Mouse (Mus musculus) midbrain, embryonic 12.5 days (tissue): ENCODE measurements around the gene Tmed11. TPM values are rescaled to one million over a fixed set of nuclear protein-coding genes. Genes with fewer than 3 reads are reported as not detected.
"Not testable (repeated sequence)": the region's sequence is repeated elsewhere in the genome, so short reads cannot be mapped to it uniquely, and the experiment has no call there.

Experiments
- ATAC-seq: fragments of 200-750 bp; cut with Nextera tagmentation; 2 replicates; pipeline ENCODE4 v1.8.0; 2017; ENCODE audit warnings: low read depth, moderate TSS enrichment, moderate library complexity; ENCODE audit not compliant: low FRiP score
- H3K27ac ChIP-seq: fragments of 300-500 bp; sonication (generic); replicated peaks from 2 replicates; pipeline ENCODE4 v1.5.1; 2016; ENCODE audit warnings: mild to moderate bottlenecking
- H3K27me3 ChIP-seq: fragments of 300-500 bp; sonication (generic); 2 replicates; pipeline ENCODE4 v1.6.1; 2016; ENCODE audit warnings: mild to moderate bottlenecking
- H3K36me3 ChIP-seq: fragments of 300-500 bp; sonication (generic); 2 replicates; pipeline ENCODE4 v1.6.1; 2016
- H3K4me1 ChIP-seq: fragments of 300-500 bp; sonication (generic); 2 replicates; pipeline ENCODE4 v1.6.1; 2016
- H3K4me2 ChIP-seq: fragments of 300-500 bp; sonication (generic); replicated peaks from 2 replicates; pipeline ENCODE4 v1.6.1; 2016; ENCODE audit warnings: mild to moderate bottlenecking, moderate library complexity
- H3K4me3 ChIP-seq: fragments of 300-500 bp; sonication (generic); 2 replicates; pipeline ENCODE4 v1.5.1; 2016; ENCODE audit warnings: mild to moderate bottlenecking
- H3K9ac ChIP-seq: fragments of 300-500 bp; sonication (generic); replicated peaks from 2 replicates; pipeline ENCODE4 v1.6.1; 2016; ENCODE audit warnings: mild to moderate bottlenecking, moderate library complexity
- H3K9me3 ChIP-seq: fragments of 300-500 bp; sonication (generic); 2 replicates; pipeline ENCODE4 v1.6.1; 2016; ENCODE audit warnings: mild to moderate bottlenecking
- WGBS: fragments of 180-500 bp; shearing (Covaris S2); methylation state at CpG from one replicate; pipeline ENCODE4 v1.1.7; 2016; 5-methylcytosine and 5-hydroxymethylcytosine counted together
- polyA plus RNA-seq: library from polyadenylated mRNA; unstranded; fragments of >200 nt; fragmentation: Nextera tagmentation; extraction: Ambion mirVana; gene quantifications from 2 replicates; pipeline ENCODE4 v1.2.1, GENCODE M21; 2016

The Tmed11 gene
- not detected in 2 replicates for polyA plus RNA-seq

DNA sequence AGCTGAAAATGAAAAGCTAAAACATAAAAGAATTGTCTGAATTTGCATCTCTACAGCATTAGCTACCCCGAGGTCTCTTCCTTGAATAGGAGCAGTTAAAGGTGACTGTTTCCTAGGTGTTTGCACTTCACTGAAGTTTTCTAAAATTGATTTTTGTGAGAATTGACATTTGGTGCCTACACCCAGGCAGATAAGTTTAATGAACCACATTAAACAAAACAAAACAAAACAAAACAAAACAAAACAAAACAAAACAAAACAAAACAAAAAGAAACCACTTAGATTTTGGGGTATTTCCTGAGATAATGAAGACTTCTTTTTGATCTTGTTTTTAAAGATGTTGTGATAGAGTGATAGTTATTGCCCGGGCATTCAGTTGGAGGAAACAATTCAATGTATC is at the start of gene Tmed11:
Gene Tmed11 (minus strand): TSS at position 101 of the 400 bp plus-strand sequence.
- not testable (repeated sequence) for ATAC-seq, H3K27ac ChIP-seq, H3K4me1 ChIP-seq, H3K9me3 ChIP-seq, H3K4me3 ChIP-seq, H3K36me3 ChIP-seq, H3K9ac ChIP-seq, H3K27me3 ChIP-seq, H3K4me2 ChIP-seq
- WGBS = 58% methylated on average over 2 of the region's 2 CpGs

DNA sequence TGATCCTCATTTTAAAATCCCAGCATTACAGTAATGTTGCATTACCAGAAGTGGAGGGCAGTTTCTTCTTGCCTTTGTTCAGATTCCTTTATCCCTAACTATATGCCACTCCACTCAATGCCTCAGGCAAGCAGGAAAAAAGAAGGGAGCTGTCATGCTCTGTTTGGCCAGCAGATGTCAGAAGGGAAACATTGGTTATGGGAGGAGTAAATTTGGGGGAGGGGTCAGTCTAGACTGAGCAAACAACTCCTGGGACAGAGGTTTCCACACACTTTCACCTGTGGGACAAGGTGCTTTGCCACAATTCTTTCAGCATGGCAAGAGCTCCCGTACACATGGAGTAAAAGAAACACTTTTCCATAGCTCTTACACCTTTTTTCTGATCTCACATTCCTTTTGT is 41.0 kb upstream of the Tmed11 start:
- no peak overlapping the region for H3K27ac ChIP-seq
- no peak overlapping the region for H3K4me3 ChIP-seq
- H3K4me1 ChIP-seq = no peaks in the 10 kb centered on the region
- no peaks in the 10 kb centered on the region for H3K9me3 ChIP-seq
- H3K4me2 ChIP-seq = no peak overlapping the region
- 75% methylated on average over 1 of the region's 1 CpGs for WGBS
- H3K27me3 ChIP-seq = no peaks in the 10 kb centered on the region
- ATAC-seq = no peak
- H3K9ac ChIP-seq = no peak overlapping the region
- no peaks in the 10 kb centered on the region for H3K36me3 ChIP-seq

DNA sequence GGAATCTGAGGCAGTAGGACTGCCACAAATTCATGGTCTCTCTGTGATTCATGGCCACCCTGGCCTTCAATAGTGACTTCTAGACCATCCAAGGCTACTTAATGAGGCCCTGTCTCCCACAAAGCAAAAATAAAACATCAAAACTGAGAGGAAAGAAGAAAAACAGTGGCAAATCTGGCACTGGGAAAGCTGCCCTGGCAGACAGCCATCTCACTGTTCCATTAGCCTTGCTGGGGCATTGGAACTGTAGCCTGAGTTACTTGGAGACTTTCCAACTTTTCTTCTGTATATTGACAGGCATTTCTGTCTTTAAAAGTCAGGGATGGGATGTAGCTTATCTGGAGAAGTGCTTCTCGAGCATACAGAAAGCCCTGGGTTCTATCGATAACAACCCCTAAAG is 28.1 kb upstream of the Tmed11 start:
- ATAC-seq = no peak
- H3K4me3 ChIP-seq = no peak overlapping the region
- H3K4me1 ChIP-seq = no peaks in the 10 kb centered on the region
- H3K27me3 ChIP-seq = no peaks in the 10 kb centered on the region
- no peaks in the 10 kb centered on the region for H3K36me3 ChIP-seq
- no peak overlapping the region for H3K27ac ChIP-seq
- H3K9me3 ChIP-seq = no peaks in the 10 kb centered on the region
- 83% methylated on average over 2 of the region's 2 CpGs for WGBS
- no peak overlapping the region for H3K9ac ChIP-seq
- no peak overlapping the region for H3K4me2 ChIP-seq

DNA sequence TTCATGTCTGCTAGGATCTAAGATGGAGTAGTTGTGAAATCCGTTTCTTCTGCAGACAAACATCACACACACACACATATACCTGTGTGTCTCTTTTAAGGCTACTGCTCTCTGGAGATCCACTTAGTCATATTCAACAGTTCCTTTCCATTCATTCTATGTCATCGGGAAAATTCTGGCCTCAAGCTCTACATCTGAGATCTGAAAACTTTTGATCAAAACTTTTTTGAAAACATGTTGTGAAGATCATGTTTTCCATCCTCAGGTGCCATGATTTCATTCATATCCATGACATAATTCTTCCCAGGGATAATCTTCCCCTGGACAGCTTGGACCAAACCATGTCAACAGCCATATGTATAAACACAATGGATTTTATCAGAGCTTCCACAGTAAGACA is 13.6 kb upstream of the Tmed11 start, which contains the start of gene Vmn2r8:
Gene Vmn2r8 (minus strand): TSS at position 101 of the 400 bp plus-strand sequence.
- not testable (repeated sequence) for ATAC-seq, H3K27me3 ChIP-seq, H3K9me3 ChIP-seq, H3K27ac ChIP-seq, H3K9ac ChIP-seq, H3K4me2 ChIP-seq, H3K4me1 ChIP-seq, H3K4me3 ChIP-seq, H3K36me3 ChIP-seq
- WGBS = 76% methylated on average over 2 of the region's 2 CpGs

DNA sequence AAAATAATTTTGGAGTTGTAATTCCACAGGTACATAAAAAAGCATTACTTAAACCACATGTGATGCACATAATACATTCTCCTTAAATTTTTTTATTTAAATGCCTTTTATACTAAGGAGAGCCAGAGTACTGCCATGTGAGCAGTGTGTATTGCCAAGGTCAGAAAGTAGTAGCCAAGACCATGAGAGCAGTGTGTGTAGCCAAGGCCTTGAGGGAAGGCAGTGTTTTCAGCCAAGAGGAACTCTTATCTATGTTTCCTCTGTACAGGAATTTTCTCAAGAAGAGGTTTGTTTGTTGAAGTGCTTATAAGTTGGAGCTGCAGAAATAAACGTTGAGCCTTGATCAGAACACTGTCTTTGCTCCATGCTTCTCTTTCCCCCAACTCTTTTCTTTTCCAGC is 8.5 kb upstream of the Tmed11 start:
- no peak overlapping the region for H3K9ac ChIP-seq
- WGBS = 48% methylated on average over 1 of the region's 1 CpGs
- H3K4me2 ChIP-seq = no peak overlapping the region
- no peaks in the 10 kb centered on the region for H3K36me3 ChIP-seq
- no peaks in the 10 kb centered on the region for H3K4me1 ChIP-seq
- no peaks in the 10 kb centered on the region for H3K27me3 ChIP-seq
- H3K27ac ChIP-seq = no peak overlapping the region
- no peak for ATAC-seq
- H3K4me3 ChIP-seq = no peak overlapping the region
- H3K9me3 ChIP-seq = no peaks in the 10 kb centered on the region

- WGBS = 34% methylated on average over 1 of the region's 1 CpGs
- not testable (repeated sequence) for ATAC-seq, H3K4me1 ChIP-seq
Observed at GRCm38 (mm10) chr5:108790385-108790784, 4.8 kb downstream of the Tmed11 start.

DNA sequence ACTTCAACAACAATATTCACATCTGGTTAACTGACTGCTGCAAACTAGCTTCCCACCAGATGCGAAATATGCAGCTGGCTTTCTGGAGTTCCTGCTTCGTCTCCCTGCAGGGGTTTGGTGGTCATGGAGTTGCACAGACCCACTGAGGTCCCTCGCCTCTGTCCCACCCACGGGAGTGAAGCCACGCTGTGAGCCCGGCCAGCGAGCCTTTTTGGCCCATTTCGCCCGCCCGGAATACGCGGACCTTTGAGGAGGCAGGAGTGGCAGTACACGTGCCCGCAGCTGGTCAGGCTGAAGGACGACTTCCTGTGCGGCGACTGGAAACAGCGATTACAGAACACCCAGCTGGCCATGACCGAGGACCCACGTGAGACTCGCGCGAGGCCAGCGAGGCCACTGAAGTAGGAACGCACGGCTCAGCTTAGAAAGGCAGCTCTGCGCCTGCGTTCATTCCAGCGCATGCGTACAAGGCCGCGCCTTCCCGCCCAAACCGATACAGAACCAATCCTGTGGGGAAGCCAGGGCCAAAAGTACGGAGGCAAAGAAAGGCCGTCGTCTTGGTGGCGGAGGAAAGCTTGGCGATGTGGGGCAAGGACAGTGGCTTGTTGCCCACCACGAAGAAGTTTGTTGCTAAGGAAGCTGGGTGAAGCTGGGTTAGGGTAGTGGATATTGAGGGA is 20.4 kb downstream of the Tmed11 start, which contains the start of gene Rnf212:
Gene Rnf212 (minus strand): TSS at position 353 of the 677 bp plus-strand sequence.
- H3K27ac ChIP-seq = no peak within 1 kb of the TSS
- no peaks in the 10 kb centered on the region for H3K27me3 ChIP-seq
- H3K4me2 ChIP-seq = no peak within 1 kb of the TSS
- H3K9ac ChIP-seq = no peak within 1 kb of the TSS
- no peak for ATAC-seq
- WGBS = 80% methylated on average over 40 of the region's 40 CpGs
- H3K9me3 ChIP-seq = no peaks in the 10 kb centered on the region
- no peaks in the 10 kb centered on the region for H3K4me1 ChIP-seq
- no peak within 1 kb of the TSS for H3K4me3 ChIP-seq
- no peaks in the 10 kb centered on the region for H3K36me3 ChIP-seq

More at GRCm38 (mm10) chr5:108790385-108790784, 4.8 kb downstream of the Tmed11 start:
- H3K4me2 ChIP-seq, H3K36me3 ChIP-seq, H3K9ac ChIP-seq, H3K9me3 ChIP-seq, H3K27ac ChIP-seq, H3K27me3 ChIP-seq, H3K4me3 ChIP-seq: not testable (repeated sequence)

DNA sequence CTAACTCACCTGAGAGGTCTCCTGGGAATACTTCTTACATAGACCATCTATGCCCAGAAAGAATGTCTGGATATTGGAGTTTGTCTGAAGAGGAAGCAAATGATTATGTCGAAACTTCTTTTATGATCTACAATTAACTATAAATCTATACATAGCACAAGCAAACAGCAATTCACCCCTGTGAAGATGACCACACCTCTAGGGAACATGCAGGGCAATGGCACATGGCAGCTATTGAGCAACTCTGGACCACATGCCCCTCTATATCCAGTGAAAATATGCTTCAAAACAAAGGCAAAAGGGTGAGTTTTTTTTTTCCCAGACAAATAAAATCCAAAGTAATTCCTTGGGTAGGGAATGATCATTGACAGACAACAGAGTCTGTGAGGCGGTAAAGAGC is 35.2 kb downstream of the Tmed11 start:
- WGBS = 93% methylated on average over 2 of the region's 2 CpGs
- Histone ChIP-seq H3K27me3 (no peaks in the 10 kb centered on the region), H3K27ac (no peak overlapping the region), H3K9me3 (no peaks in the 10 kb centered on the region), H3K4me1 (no peaks in the 10 kb centered on the region), H3K36me3 (no peaks in the 10 kb centered on the region), H3K4me3 (no peak overlapping the region), H3K4me2 (no peak overlapping the region), H3K9ac (no peak overlapping the region)
- no peak for ATAC-seq

- no peaks in the 10 kb centered on the region for H3K27me3 ChIP-seq
- no peaks in the 10 kb centered on the region for H3K4me1 ChIP-seq
- ATAC-seq = no peak
- H3K27ac ChIP-seq = no peak overlapping the region
- no peaks in the 10 kb centered on the region for H3K9me3 ChIP-seq
- no peak overlapping the region for H3K9ac ChIP-seq
- no peak overlapping the region for H3K4me3 ChIP-seq
- H3K4me2 ChIP-seq = no peak overlapping the region
- H3K36me3 ChIP-seq = no peaks in the 10 kb centered on the region
- WGBS = 69% methylated on average over 3 of the region's 3 CpGs
Observed at GRCm38 (mm10) chr5:108758396-108758795, 36.8 kb downstream of the Tmed11 start.

DNA sequence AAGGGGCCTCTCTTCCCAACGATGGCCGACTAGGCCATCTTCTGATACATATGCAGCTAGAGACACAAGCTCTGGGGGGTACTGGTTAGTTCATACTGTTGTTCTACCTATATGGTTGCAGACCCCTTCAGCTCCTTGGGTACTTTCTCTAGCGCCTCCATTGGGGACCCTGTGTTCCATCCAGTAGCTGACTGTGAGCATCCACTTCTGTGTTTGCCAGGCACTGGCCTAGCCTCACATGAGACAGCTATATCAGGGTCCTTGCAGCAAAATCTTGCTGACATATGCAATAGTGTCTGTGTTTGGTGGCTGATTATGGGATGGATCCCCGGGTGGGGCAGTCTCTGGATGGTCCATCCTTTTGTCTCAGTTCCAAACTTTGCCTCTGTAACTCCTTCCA is 43.9 kb downstream of the Tmed11 start:
- not testable (repeated sequence) for H3K27ac ChIP-seq, H3K27me3 ChIP-seq, H3K4me2 ChIP-seq, H3K9ac ChIP-seq, H3K4me1 ChIP-seq, ATAC-seq, H3K9me3 ChIP-seq, H3K4me3 ChIP-seq, H3K36me3 ChIP-seq
- WGBS = 90% methylated on average over 4 of the region's 4 CpGs

- 81% methylated on average over 5 of the region's 5 CpGs for WGBS
- no peaks in the 10 kb centered on the region for H3K9me3 ChIP-seq
- ATAC-seq = no peak
- no peaks in the 10 kb centered on the region for H3K4me1 ChIP-seq
- no peak overlapping the region for H3K4me3 ChIP-seq
- no peaks in the 10 kb centered on the region for H3K27me3 ChIP-seq
- no peak overlapping the region for H3K27ac ChIP-seq
- no peaks in the 10 kb centered on the region for H3K36me3 ChIP-seq
- H3K4me2 ChIP-seq = no peak overlapping the region
- no peak overlapping the region for H3K9ac ChIP-seq
Observed at GRCm38 (mm10) chr5:108750328-108751210, 44.6 kb downstream of the Tmed11 start.

GRCm38 (mm10) chr5:108744629-108745028 is 50.5 kb downstream of the Tmed11 start:
- no peaks in the 10 kb centered on the region for H3K27me3 ChIP-seq
- no peak for ATAC-seq
- H3K4me3 ChIP-seq = no peak overlapping the region
- H3K36me3 ChIP-seq = no peaks in the 10 kb centered on the region
- WGBS = 86% methylated on average over 3 of the region's 3 CpGs
- H3K9ac ChIP-seq = no peak overlapping the region
- H3K27ac ChIP-seq = no peak overlapping the region
- H3K9me3 ChIP-seq = no peaks in the 10 kb centered on the region
- no peaks in the 10 kb centered on the region for H3K4me1 ChIP-seq
- H3K4me2 ChIP-seq = no peak overlapping the region
